Mouse (Mus musculus) MN1 (cell line): ENCODE data around the gene Clock.

Experiments
- DNase-seq: peaks from one replicate; pipeline ENCODE4 v3.0.0-alpha.2; 2016; ENCODE audit warnings: low spot score

Clock gene

GRCm38 (mm10) chr5:76179171-76179570 is 125.4 kb downstream of the Clock start:
- no peak for DNase-seq

GRCm38 (mm10) chr5:76177664-76178063 is 126.9 kb downstream of the Clock start:
- DNase-seq: no peak

GRCm38 (mm10) chr5:76176841-76177240 is 127.8 kb downstream of the Clock start:
- no peak for DNase-seq

- DNase-seq: no peak
These were observed 128.2 kb downstream of the Clock start for GRCm38 (mm10) chr5:76176411-76176810.

- DNase-seq: no peak
These were observed 129.5 kb downstream of the Clock start for GRCm38 (mm10) chr5:76175051-76175450.

GRCm38 (mm10) chr5:76171039-76171438 is 133.6 kb downstream of the Clock start:
- no peak for DNase-seq

- no peak for DNase-seq
These were observed 134.1 kb downstream of the Clock start for GRCm38 (mm10) chr5:76170522-76170921.

GRCm38 (mm10) chr5:76164827-76165226 is 139.8 kb downstream of the Clock start:
- no peak for DNase-seq

GRCm38 (mm10) chr5:76163828-76164390 is 140.7 kb downstream of the Clock start:
- DNase-seq: no peak

GRCm38 (mm10) chr5:76162926-76163325 is 141.7 kb downstream of the Clock start:
- no peak for DNase-seq

- no peak for DNase-seq
These were observed 143.1 kb downstream of the Clock start for GRCm38 (mm10) chr5:76161491-76161890.

GRCm38 (mm10) chr5:76160086-76160485 is 144.5 kb downstream of the Clock start:
- DNase-seq: no peak
